Mouse (Mus musculus) heart, postnatal 0 days (tissue): ENCODE results near the gene Ttll7.

Experiments
- CTCF ChIP-seq: IDR thresholded peaks from 2 replicates; pipeline ENCODE4 v1.5.1; 2016; ENCODE audit warnings: antibody characterized with exemption, control low read depth, low read depth
- EP300 ChIP-seq: IDR thresholded peaks from 2 replicates; pipeline ENCODE4 v1.6.1; 2016; ENCODE audit warnings: antibody characterized with exemption, low read depth

DNA sequence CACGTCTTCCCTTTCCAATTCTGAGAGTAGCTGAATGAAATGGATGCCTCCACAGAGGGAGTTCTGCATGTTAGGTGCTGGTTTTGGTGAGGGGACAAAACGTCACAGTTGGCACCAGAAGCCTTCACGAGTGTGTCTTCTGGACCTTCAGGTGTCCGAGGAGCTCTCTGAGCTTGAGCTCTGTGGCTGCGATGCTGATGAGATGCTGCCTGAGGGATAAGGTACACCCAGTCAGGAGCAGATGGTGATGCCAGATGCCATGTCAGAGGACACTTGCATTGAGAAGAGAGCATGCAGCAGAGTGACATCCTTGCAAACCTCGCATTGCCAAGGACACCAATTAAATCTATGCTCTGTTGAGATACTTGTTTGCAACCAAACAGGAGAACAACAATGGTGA is 164.3 kb downstream of the Ttll7 start:
- TF ChIP-seq CTCF (no peak), EP300 (no peak)
